ENCODE assay signal across 19 mouse cellular contexts in genomic region chr13:116967459-116967858, GRCm38 (mm10). TPM values are rescaled to one million over a fixed set of nuclear protein-coding genes. Genes with fewer than 3 reads are reported as not detected.
A peak's percentile ranks its signal among the peaks of the same experiment; 100 is the strongest.
DNase-seq lines count a peak whose midpoint lies in the region; ATAC-seq lines count a peak whose summit lies in the region.
"Had no signal": no experiment of that assay in that cellular context is flagged by ENCODE, and none has a peak within 500 bp of the region (broad histone marks: within the 10 kb centered on the region; RNA-seq: fewer than 3 reads in every experiment).

No protein-coding gene starts in this region.

- ATAC-seq in CD4-positive, CD25-positive, alpha-beta regulatory T cell, adult 4 months, result peak; percentile 62
- ATAC-seq: forebrain, embryonic 14.5 days; forebrain, embryonic 16.5 days had no signal

- DNase-seq in CD4-positive, CD25-positive, alpha-beta regulatory T cell, adult 2 months (ENCODE audit: low read depth, low spot score), result peak; percentile 40
- peak; percentile 32 for DNase-seq in induced T-regulatory cell, adult 2 months (ENCODE audit: low read depth)
- DNase-seq in layer of hippocampus, postnatal 36 days, result no peak
- no peak for DNase-seq in right cerebral cortex, postnatal 25 days
- no peak for DNase-seq in adrenal gland, adult (ENCODE audit: inconsistent age in 2 of 2, low spot score in 1 of 2)
- DNase-seq: adrenal gland, adult 2 months; adrenal gland, postnatal 10 days; adrenal gland, postnatal 25 days; cerebellum, adult 11 months; cerebellum, adult 18-20 months; cerebellum, adult 8-10 months; cerebellum, adult 9-11 months; cerebellum, postnatal 14 days; cerebellum, postnatal 36 days; embryo, embryonic 11 days had no signal

RNA-seq across cellular contexts. Expression of gene Parp8, which starts 57.9 kb away (rescaled TPM):
- 10 to 100 TPM; 16.8 to 25.7 TPM for polyA plus RNA-seq in CD4-positive, CD25-positive, alpha-beta regulatory T cell, adult 4 months (2017; shearing (Covaris generic))
- 10 to 100 TPM; 38.5 to 39.6 TPM for total RNA-seq in layer of hippocampus, postnatal 36 days (2021)
- total RNA-seq: MEL had no signal

Comparison
In these comparisons a context has a peak if more than half of its experiments do, and no peak if none do; other contexts are left out.
1. DNase-seq: peak in CD4-positive, CD25-positive, alpha-beta regulatory T cell, adult 2 months (single experiment) and induced T-regulatory cell, adult 2 months (single experiment); none in layer of hippocampus, postnatal 36 days (0 of 2), right cerebral cortex, postnatal 25 days (single experiment) and adrenal gland, adult (0 of 2).